Mouse (Mus musculus) 3134 (cell line): ENCODE measurements around the gene Fanci.
A peak's percentile ranks its signal among the peaks of the same experiment; 100 is the strongest.

Source experiments
- DNase-seq: peaks from one replicate; pipeline ENCODE4 v3.0.0-alpha.2; 2011; ENCODE audit warnings: low spot score; ENCODE audit not compliant: insufficient read length; ENCODE audit errors: extremely low read depth

The Fanci gene

DNA sequence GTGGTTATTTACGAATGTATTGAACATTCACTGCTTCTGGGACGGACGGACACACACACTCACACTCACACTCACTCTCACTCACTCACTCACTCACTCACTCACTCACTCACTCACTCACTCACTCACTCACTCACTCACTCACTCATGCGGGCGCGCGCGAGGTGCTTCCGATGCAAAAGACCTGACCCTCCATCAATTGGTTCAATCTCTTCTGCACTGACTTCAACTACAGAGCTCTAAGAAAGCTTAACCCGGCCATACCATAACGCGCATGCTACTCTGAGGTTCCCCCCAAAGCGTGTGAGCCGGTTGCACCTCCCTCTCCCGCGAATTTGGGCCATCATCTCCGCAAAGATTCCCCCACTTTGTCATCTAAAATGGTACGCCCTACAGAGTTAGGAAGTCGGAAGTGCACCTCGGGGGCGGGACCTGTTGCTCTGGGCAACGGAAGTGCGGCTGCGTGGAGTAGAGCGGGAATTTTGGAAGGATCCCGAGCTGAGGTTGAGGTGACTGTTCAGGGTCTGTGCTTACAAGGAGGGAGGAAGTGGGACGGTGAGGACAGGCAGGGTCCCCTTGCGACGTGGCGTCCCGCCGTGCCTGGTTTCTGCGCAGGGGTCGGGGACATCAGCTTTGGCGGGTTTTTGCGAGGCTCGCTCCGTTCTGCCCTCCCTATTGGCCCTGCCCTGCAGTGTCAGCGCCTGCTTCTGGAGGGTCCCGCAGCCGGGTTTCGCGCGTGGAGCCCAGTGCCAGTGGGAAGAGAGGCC is at the start of gene Fanci:
Fanci (plus strand) TSS at position 47 of the 767 bp plus-strand sequence.
- peak; percentile 95 for DNase-seq

DNA sequence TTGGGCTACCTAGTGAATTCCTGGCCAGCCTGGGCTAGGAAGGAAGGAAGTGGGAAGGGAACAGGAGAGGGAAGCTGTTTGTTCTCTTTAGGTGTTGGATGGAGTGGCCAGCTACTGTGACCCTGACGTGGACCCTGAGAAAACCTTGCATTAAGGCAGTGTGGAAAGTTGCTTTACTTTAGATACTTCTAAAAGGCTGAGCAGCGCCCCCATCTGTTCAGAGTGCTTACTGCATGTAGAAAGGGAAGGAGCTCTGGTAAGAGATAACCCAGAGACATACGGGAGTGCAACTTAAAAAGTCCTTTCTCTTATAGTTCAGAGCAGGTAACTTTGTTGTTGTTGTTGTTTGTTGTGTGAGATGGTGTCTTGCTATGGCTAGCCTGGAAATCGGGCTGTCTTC is 45.8 kb upstream of the Fanci start:
- DNase-seq = no peak

- no peak for DNase-seq
These were observed 45.1 kb upstream of the Fanci start for GRCm38 (mm10) chr7:79346555-79347075.

DNA sequence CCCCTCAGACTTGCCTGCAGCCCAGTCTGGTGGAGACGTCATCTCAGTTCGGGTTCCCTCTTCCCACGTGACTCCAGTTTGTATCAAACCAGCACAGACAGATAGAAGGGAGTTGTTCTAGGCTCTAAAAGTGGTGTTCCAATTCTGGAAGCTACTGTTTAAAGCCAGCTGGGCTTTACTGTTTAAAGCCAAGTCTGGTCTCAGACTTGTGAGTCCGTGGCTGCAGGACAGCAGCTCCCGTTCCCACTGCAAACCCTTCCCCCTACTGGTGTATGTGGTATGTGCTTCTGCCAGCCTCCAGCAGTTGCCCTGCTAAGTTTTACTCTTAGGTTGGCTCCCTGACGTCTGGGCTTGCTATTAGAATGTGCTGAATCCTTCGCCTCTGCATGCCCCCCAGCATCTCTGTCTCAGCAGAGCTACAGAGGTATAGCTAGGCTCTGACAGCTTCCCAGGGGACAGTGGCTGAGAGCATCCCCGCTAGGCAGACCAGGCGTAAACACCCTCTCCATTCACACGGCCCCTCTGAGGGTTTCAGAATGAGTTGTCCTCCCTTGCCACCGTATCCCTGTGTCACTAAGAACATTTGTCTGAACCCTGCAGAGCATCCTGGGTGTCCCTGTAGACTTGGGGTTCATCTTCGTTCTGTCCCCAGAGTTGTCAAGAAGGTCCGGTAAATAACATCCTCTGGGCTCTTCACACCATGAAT is 44.5 kb upstream of the Fanci start:
- DNase-seq = no peak

DNA sequence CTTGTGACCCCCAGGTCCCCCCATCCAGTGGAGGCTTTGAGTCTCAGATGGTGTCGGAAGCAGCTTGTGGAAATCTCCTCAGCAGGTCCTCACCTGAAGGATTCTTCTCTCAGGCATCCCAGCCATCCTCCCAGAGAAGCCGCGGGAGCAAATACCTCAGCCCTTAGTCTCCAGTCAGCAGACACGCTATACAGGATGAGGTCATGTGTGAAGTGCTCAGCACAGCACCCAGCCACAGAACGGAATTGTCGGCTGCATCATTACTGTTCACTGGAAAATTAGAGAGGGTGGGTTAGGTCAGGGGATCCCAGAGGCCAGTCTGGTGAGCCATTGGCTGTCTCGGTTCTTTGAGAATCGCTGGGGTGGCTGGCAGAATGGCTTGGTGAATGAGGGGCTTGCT is 42.9 kb upstream of the Fanci start:
- no peak for DNase-seq

GRCm38 (mm10) chr7:79349738-79350386 is 41.9 kb upstream of the Fanci start:
- DNase-seq = peak; percentile 48

DNA sequence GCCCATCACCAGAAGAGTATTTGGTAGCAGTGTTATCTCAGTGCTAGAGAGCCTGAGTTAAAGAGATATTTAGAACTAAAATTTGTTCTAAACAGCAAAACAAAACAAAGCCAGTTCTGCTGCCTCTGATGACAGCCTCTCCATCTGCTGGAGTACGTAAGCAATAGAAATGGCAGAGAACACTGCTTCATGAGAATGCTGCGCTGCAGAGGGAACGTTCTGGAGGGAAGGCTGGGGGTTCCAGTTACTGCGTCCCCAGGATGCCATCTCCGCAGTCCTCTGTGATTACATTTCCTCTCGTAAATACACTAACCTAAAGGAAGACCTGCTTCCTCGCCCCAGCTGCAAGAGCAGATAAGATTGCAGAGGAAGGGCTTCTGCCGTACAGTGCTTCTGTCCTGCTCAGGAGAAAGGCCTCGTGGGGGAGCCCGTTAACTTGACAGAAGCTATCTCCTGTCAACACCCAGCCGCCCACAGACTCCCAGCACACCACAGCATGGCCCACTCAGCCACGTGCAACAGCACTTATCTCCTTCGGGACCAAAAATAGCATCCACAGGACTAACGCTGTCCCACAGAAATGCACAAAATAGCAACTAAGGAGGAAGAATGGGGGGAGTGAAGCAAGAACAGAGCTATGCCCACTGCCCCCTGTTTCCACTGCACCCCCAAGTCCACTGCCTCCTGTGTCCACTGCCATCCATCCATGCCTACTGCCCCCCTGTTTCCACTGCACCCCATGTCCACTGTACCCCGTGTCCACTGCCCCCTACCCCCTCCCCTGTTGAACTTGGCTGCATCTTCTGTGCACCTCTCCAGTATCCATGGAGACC is 33.2 kb upstream of the Fanci start:
- no peak for DNase-seq

- no peak for DNase-seq
These were observed 32.6 kb upstream of the Fanci start for GRCm38 (mm10) chr7:79359183-79359435.

GRCm38 (mm10) chr7:79360056-79360455 is 31.7 kb upstream of the Fanci start:
- DNase-seq = no peak

DNA sequence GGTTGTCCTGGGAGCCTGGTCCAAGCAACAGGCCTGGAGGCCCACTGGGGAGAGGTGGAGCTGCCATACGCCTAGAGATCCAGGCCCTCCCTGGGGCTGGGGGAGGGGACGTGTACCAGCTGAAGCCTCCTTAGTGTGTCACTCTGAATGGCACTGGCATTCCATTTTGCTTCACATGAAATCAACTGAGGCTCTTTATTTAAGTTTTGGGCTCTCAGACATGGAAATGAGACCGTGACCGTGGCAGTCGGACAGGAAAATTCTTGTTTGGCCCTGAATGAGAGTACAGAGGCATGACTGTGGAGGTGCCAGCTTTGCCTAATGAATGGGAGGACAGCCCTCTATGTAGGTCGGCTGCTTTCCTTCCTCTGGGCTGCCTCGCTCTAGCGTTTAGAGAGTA is 29.5 kb upstream of the Fanci start:
- no peak for DNase-seq

DNA sequence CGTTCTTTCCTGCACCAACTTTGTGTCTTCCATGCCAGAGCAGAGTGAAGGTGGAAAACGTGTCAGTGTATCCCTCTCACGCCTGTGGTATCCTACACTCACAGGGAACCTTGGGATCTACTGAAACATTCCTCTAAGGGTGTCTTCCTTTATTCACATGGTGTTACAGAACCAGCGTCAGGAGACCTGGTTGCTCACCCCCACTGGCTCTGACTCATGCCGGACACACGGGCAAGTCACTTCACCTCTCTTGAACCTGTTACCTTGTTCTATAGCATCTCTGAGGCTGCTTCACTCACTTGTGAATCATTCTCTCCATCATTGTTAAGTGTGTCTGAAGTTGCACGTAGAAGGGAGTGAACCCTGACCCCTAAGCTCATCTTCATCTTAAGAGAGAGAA is 28.9 kb upstream of the Fanci start:
- no peak for DNase-seq

DNA sequence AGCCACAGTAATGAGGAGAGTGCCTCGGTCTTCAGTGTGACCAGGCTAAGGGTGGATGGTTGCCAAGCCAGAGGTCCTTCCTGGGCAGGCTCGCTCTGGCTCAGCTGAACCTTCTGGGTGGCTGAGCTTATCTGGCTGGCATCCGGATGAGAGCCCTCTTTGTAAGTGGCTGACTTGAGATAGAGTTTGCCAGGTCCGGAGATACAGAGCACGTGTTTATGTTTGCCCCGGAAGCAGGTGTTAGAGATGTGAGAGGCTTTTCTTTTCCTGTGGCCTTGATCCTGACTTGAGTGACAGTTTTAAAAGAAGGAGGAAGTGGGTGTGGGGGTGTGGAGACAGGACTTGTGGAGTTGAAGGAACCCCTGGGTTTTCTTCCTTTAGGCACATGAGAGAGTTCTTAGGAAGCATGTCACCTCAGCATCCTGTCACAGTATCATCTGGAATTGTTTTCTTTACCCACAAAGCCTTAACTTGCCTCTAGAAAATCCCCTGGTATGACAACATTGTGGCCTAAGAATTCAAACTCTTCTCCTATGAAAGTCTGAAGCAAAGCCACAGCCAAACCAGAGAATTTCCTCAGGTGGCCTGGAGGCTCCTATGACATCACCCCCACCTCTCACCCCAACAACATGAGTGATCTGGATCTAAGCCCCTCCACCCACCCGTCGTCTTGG is 28.2 kb upstream of the Fanci start:
- DNase-seq = no peak

GRCm38 (mm10) chr7:79368664-79369063 is 23.1 kb upstream of the Fanci start:
- DNase-seq = no peak

GRCm38 (mm10) chr7:79369416-79369815 is 22.3 kb upstream of the Fanci start:
- no peak for DNase-seq

GRCm38 (mm10) chr7:79371321-79371879 is 20.3 kb upstream of the Fanci start:
- peak; percentile 28 for DNase-seq

DNA sequence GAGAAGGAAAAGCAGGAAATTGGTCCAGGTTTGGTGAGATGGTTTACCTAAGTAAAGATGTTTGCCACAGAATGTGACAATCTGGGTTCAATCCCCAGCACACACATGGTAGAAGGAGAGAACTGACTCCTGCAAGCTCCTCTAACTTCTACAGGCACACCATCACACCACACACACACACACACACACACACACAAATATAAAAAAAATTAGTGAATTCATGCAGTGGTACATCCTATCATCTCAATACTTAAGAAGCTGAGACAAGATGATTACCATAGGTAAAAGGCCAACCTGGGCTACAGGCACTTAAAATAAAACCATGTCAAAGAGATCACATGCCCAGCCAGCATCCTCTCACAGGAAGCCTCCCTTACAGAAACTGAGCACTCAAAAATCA is 17.7 kb upstream of the Fanci start:
- DNase-seq = no peak

DNA sequence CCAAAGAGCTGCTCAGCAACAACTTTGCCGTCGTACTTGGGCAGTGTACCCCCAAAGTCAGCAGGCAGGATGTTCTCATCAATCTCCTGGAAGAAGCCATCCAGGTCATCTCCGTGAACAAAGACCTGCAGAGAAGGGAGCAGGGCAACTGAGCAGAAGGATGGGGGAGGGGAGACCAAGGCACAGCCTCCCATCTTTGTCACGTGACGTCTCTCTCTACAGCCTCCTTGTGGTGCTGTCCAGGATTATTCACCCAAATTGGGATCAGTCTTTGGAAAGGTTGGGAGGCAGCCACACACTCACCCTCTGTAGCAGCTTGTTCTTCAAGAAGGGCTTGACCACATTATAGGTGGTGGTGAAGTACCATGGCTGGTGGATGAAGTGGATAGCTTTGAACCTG is 16.1 kb upstream of the Fanci start:
- no peak for DNase-seq

DNA sequence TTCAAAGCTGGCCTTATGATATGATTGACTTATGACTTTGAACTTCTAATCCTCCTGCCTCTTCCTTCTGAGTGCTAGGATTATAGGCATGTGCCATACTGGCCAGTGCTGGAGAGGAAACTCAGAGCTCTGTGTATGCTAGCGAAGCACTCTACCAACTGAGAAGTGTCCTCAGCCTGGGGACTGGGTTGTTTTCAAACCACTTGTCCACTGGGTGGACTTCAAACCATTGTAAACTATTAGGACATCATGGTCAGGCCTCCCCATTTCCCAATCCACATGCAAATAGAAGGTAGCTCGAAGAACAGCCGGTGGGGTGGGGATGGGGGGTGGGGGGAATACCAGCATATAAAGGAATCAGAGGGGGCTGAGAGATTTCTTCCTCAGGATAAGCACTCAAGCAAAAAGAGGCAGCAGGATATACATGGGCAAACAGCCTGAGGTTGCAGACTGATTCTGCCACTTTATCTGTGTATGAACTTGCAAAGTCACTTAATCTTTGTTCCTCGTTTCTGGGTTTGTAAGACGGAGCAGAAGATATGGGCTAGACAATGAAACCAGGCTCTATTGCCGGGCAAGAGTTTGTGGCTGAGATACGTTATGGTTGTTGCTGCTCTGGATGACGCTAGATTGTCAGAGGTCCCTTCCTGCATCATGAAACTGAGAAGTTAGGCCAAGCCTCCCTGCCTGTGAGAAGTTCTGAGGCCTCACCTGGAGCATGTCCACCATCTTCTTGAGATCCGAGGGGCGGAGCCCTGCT is 15.0 kb upstream of the Fanci start:
- DNase-seq = no peak

DNA sequence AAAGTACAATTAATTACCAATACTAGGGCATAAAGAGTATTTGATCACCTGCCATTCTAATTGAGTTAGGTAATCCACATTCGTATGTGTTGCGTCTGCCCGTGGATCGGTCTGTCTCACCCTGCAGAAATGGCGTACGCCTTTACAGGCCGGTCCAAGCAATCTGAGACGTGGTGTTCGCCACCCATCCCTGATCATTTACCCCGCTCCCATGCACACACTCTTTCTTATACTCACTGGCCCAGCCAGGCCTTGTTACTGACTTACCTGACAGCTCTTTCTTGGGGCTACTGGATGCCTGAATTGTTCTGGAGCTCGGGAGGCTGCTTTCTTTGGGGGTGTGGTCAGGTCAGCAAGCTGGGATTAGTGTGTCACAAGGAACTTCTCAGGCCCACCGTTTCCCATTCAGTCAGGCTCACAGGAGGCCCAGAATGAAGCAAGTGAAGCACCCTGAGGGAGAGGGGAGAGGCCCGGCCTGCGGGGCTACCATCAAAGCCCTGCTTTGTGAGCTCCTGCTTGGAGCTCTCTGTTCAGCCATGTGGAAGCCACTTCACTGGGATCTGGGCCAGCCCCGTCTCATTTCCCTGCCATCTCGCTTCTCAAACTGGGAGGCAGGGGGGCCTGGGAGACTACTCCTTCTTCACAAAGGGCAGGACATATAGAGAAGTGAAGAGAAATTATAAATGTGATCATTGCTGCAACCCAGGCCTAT is 5.2 kb upstream of the Fanci start, which contains the start of gene Rlbp1:
Rlbp1 (minus strand) TSS at position 627 of the 712 bp plus-strand sequence.
- peak; percentile 28 for DNase-seq
